Mouse (Mus musculus) heart, adult 18-20 months (tissue): ENCODE results near the gene Taf3. TPM values are rescaled to one million over a fixed set of nuclear protein-coding genes. Genes with fewer than 3 reads are reported as not detected.

Experiments
- DNase-seq, 2 experiments: peaks; one replicate each; pipeline ENCODE4 v3.0.0; 2021 to 2022; ENCODE audit warnings: mixed read lengths in 1 of 2
- total RNA-seq, 2 experiments: library from RNA; stranded (reverse); gene quantifications; 2 replicates each; pipeline ENCODE4 v1.2.3; 2021

Gene Taf3
- total RNA-seq, 2 experiments from 2014 or later, result 8.2 to 8.4 TPM

- no peak for DNase-seq
Measured at GRCm38 (mm10) chr2:9958011-9958410, 90.4 kb downstream of the Taf3 start.

GRCm38 (mm10) chr2:9956546-9956945, 91.8 kb downstream of the Taf3 start:
- no peak for DNase-seq

GRCm38 (mm10) chr2:9955576-9956535, 92.5 kb downstream of the Taf3 start:
- DNase-seq, result no peak

- DNase-seq, result no peak
Measured at GRCm38 (mm10) chr2:9946739-9947138, 101.7 kb downstream of the Taf3 start.

- no peak for DNase-seq
Measured at GRCm38 (mm10) chr2:9945611-9946010, 102.8 kb downstream of the Taf3 start.

- DNase-seq, result no peak
Measured at GRCm38 (mm10) chr2:9943011-9943410, 105.4 kb downstream of the Taf3 start.

GRCm38 (mm10) chr2:9939250-9939649, 109.1 kb downstream of the Taf3 start:
- no peak for DNase-seq

- DNase-seq, result no peak
Measured at GRCm38 (mm10) chr2:9935965-9936364, 112.4 kb downstream of the Taf3 start.

- no peak for DNase-seq
Measured at GRCm38 (mm10) chr2:9926905-9927283, 121.5 kb downstream of the Taf3 start.

GRCm38 (mm10) chr2:9926194-9926904, 122.0 kb downstream of the Taf3 start:
- no peak for DNase-seq

GRCm38 (mm10) chr2:9918691-9919471, 129.5 kb downstream of the Taf3 start:
- no peak for DNase-seq

- no peak for DNase-seq
Measured at GRCm38 (mm10) chr2:9917602-9918001, 130.8 kb downstream of the Taf3 start.

- no peak for DNase-seq
Measured at GRCm38 (mm10) chr2:9905995-9906394, 142.4 kb downstream of the Taf3 start.

- no peak for DNase-seq
Measured at GRCm38 (mm10) chr2:9903854-9904560, 144.4 kb downstream of the Taf3 start.

- no peak for DNase-seq
Measured at GRCm38 (mm10) chr2:9897846-9898245, 150.6 kb downstream of the Taf3 start.

GRCm38 (mm10) chr2:9896097-9896770, 152.2 kb downstream of the Taf3 start:
- DNase-seq, result no peak

- no peak for DNase-seq
Measured at GRCm38 (mm10) chr2:9894836-9895593, 153.4 kb downstream of the Taf3 start.

- DNase-seq, result no peak
Measured at GRCm38 (mm10) chr2:9893272-9893953, 155.0 kb downstream of the Taf3 start.

GRCm38 (mm10) chr2:9892541-9892940, 155.9 kb downstream of the Taf3 start:
- DNase-seq, result no peak

- no peak for DNase-seq
Measured at GRCm38 (mm10) chr2:9890906-9891305, 157.5 kb downstream of the Taf3 start.
